Mouse (Mus musculus): ENCODE measurements around the gene Iqcn. TPM values are rescaled to one million over a fixed set of nuclear protein-coding genes. Genes with fewer than 3 reads are reported as not detected.

Iqcn gene
- total RNA-seq, 4 experiments from 2014 or later, result not detected

- DNase-seq (ENCODE audit: low spot score in 2 of 2), result peak; percentile 79 to 85
Measured at GRCm38 (mm10) chr8:70699834-70700554, 3.3 kb upstream of the Iqcn start.

DNA sequence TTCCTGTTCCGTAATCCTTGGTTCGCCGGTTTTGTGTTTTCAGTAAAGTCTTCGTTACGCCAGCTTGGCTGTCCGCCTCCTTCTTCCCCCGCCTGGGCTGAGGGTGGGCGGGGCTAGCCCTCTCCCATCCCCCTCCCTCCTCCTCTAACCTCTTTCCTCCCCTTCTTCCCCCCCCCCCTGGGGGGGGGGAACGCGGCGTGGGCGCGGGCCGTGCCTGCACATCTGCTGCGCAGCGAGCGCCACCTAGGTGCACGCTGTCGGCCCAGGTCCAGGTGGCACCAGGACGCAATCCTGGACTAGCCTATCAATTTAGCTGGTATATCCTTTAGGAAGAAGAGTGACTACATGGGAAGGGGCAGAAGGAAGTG lies 2.7 kb upstream of the Iqcn start:
- peak; percentile 88 to 90 for DNase-seq (ENCODE audit: low spot score in 2 of 2)

DNA sequence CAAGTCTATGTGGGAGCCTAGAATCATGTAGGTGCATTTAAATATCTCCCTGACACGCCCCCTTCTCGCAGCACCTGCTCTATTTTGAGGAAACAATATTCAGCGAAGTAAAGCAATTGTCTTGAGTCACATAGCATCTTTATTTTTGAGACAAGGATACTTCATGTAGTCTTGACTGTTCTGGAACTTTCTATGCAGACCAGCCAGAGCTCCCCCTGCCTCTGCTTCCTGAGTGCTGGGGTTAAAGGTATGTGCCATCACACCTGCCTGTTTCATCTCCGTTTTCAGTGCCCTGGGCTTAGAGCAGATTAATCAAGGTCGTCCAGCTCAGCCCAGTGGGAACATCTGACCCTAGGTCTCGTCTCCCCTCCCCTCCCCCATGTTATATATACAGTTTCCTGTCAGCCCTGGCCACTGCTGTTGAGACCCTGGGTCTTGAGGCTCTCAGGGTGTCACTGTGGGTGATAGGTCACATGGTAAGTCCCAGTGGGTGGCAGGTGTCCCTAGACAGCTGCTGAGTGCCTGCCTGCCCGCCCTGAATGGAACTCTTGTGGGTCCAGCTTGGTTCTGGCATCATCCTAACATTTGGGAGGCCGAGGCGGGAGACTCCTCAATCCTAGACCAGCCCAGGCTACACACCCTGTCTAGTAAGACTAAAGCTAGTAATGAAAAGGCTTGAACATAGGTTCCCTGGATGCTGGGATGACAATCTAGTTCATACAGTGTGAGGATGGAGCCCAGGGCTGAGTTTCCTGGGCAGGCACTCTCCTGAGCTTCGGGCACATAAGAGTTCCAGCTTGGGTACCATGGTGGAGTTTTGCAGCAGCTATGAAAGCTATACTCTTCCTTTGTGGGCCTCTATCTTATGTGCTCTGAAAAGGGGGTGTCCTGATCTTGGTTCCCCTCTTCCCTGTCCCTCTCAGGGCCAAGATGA lies 1.9 kb upstream of the Iqcn start:
- DNase-seq (ENCODE audit: low spot score in 2 of 2), result peak in 1 of 2 experiments; percentile 12

- peak in 1 of 2 experiments; percentile 9 for DNase-seq (ENCODE audit: low spot score in 2 of 2)
Measured at GRCm38 (mm10) chr8:70701982-70702841, 1.0 kb upstream of the Iqcn start.

DNA sequence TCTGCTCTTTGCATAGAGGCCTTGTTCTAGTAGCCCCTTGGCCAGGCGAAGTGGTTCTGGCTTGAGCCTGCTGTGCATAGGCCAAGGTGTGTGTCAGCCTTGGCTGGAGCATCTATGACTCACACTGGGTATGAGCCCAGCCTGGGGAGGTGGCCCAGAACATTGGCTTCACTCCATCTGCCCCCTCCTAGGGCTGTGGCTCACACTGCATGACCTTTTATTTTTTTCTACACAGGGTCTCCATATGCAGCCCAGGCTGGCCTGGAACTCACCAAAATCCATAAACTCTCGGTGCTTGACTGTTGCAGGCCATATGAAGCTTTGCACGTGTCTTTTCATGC lies 445 bp upstream of the Iqcn start:
- peak; percentile 79 to 83 for DNase-seq (ENCODE audit: low spot score in 2 of 2)

DNA sequence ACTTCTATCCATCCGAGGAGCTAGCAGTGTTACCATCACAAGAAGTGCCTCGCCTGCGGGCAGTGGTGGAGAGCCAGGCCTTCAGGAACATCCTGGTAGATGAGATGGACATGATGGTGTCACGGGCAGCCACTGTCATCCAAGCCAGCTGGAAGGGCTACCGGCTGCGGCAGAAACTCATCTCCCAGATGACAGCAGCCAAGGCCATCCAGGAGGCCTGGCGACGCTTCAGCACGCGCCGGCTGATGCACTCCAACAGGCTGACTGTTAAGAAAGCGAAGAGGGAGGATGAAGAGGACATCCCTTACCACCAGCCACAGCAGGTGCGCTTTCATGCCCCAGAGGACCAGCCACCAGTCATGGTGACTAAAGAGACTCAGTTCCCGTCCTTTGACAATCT lies 5.0 kb downstream of the Iqcn start:
- peak in 1 of 2 experiments; percentile 51 for DNase-seq (ENCODE audit: low spot score in 2 of 2)

- DNase-seq (ENCODE audit: low spot score in 2 of 2), result no peak
Measured at GRCm38 (mm10) chr8:70709794-70710193, 6.5 kb downstream of the Iqcn start.

DNA sequence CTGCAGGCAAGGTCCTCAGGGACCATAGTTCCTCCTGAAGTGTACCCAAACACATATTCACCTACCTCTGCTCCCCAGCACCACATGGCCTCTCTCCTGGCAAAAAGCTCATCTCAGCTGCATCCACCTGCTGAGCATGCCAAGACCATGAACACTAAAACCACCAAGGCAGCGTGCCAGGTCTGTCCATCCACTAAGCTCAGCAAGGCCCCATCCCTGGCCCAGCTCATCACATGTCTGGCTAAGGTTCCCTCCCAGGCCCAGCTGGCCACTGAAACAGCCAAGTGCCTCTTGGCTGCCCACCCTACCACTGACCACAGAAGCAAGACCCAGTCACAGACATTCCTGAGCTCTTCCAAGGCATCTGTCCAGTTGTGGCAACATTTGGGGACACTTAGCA lies 7.0 kb downstream of the Iqcn start:
- peak in 1 of 2 experiments; percentile 77 for DNase-seq (ENCODE audit: low spot score in 2 of 2)

DNA sequence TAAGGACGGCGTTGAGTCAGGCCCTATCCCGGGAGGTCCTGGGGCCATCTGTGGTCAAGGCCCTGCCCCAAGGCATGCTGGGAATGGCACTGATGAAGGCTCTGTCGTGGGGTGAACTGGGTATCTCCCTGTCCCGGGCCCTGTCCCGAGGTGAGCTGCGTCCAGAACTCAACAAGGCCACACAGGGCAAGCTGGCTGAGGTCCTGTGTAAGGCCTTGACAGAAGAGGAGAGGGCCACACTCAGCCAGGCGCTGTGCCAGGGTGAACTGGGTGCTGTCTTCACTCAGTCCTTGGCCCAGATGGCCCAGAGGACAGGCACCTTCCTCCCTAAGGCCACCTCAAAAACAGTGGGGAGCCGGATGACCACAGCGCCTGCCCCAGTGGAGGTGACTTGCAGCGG lies 7.8 kb downstream of the Iqcn start:
- DNase-seq (ENCODE audit: low spot score in 2 of 2), result no peak

DNA sequence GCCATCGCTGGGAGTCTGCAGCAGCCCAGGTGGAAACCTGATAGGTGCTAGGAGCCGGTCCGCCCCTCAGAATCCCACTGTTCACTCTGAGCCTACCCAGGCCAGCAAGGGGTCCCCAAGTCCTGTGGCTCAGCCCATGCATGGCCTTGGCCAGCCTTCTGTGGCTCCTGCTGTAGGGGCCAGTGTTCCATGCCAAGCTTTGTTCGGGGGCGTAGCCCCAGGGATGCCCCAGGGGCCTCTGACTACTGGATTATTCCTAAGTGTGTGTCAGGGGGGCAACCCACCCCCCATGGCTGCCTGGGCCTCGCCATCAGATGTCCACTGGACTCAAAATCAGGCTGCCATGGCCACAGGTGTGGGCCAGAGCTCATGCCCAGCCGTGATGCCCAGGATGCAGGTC lies 10.7 kb downstream of the Iqcn start:
- no peak for DNase-seq (ENCODE audit: low spot score in 2 of 2)

DNA sequence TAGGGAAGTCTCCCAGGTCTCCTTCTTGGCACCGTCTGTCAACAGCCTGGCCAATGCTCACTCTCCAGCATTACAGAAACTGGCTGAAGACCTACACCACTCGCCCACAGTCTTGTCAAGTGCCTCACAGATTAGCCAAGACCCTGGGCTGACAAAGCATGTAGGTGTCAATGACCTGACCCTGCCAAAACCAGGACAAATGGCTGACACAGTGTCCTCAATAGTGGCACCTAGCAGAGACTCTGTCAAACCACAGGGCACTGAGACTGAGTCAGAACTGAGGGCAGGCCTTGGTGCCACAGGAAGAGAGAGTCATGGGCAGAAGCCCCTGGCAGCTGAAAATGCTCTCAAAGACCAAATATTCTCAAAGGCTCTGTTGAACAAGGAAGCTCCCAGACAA lies 11.8 kb downstream of the Iqcn start:
- no peak for DNase-seq (ENCODE audit: low spot score in 2 of 2)

DNA sequence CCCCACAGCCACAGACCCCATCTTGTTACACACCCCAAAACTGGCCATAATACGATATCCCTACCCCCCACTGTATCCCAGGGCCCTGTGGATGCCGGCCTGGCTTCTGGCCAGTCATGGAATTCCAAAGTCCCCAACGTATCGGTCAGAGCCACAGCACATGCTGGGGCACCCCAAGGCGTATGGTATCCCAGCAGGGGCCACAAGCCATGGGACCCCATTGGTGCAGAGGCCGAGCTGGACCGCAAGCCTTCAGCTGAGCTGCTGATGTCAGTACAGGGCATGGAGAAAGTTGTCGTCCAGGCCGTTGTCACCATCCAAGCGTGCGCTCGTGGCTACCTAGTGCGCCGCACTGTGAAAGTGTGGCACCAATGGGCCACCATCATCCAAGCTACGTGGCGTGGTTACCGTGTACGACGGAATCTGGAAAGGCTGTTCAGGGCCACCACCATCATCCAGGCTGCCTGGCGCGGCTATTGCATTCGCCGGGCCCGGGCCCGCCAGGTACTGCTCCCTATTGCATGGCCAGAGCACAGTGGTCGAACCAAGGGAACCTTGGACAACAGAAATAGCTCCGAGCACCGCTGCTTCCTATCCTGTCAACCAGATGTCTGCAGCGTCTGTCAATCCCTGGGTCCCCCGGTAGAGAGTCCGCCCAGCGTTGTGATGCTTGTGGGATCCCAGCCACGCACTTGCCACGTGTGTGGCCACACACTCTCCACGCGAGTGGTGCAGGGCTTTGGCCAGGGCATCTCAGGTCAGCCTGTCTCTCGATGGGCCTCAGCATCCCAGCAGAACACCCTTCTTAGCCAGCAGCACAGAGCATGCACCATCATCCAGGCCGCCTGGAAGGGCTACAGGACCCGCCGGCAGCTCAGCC lies 13.5 kb downstream of the Iqcn start:
- no peak for DNase-seq (ENCODE audit: low spot score in 2 of 2)

- DNase-seq (ENCODE audit: low spot score in 2 of 2), result no peak
Measured at GRCm38 (mm10) chr8:70718297-70718696, 15.0 kb downstream of the Iqcn start, which contains the start of gene Gm3336. TSS of gene Gm3336 (plus strand) at chr8:70718543.

GRCm38 (mm10) chr8:70719796-70720270 lies 16.6 kb downstream of the Iqcn start:
- DNase-seq (ENCODE audit: low spot score in 2 of 2), result no peak

GRCm38 (mm10) chr8:70720739-70721138 lies 17.5 kb downstream of the Iqcn start:
- DNase-seq (ENCODE audit: low spot score in 2 of 2), result peak; percentile 72 to 73

DNA sequence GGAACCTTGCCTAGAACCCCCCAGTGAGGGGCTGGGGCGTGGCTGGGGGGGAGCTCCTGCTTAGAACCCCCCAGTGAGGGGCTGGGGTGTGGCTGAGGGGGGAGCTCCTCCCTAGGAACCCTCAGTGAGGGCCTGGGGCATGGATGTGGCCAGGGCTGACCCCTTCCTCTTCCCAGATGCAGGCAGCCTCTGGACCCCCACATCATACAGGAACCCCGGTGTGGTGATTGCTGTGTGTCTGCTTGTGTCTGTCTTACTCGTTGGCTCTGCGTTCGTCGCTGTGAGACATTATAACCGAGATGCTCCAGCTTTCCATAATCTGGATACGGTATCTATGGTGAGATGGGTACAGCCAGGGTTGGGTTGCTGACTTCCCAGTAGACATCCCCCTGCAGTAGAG lies 18.3 kb downstream of the Iqcn start:
- no peak for DNase-seq (ENCODE audit: low spot score in 2 of 2)

DNA sequence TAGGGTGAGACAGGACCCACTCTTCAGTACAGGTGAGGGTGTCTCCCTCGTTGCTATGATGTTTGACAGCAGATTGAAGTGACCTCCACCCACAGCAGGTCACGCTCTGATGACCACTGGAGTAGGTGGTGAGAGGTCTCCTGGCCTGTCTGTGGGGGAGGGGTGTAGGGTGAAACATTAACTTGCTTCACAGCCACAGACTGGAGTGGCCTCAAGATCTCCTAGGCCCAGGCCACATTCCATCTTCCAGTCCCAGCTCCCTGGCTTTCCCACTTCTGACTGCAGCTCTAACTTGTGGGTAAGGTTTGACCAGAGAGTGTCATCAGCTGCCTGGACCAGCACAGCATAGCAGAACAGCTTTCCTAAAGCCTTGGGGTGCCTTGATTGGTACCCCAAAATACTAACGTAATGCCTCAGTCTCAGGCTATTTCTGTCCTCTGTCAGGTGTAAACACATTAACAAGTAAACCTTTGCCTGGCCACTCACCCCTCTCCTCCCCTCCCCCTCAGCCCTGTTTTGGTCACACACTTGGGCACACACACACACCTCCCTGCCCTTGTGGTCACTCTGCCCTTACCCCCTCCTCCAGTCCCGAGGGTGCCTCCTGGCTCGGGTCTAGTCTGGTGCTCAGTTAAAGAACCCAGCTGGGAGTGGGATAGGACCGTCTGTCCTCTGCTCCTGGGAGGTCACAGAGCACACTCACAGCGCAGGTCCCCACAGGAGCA lies 20.4 kb downstream of the Iqcn start, which contains the start of gene Pde4c:
TSS of gene Pde4c (plus strand) at position 235 of the 725 bp plus-strand sequence.
- no peak for DNase-seq (ENCODE audit: low spot score in 2 of 2)

DNA sequence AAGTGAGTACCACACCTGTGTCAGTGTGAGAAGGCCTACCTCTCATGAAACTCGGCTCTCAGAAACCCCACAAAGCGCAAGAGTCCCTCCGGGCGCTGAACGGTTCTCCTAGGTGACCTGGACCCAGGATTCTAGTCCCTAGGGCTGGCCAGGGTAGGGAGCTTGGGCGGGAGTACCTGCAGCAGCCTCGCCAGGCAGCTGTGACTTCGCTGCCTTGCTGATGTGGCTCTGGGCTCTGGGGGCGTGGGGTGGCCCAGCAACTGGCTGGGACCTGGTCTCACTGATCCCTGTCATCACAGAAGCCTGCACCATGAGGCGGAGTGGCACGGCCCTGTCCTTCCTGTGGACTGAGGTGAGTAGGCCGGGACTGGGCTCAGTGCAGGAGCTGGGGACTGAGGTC lies 21.0 kb downstream of the Iqcn start:
- DNase-seq (ENCODE audit: low spot score in 2 of 2), result no peak

- DNase-seq (ENCODE audit: low spot score in 2 of 2), result no peak
Measured at GRCm38 (mm10) chr8:70725792-70726447, 22.7 kb downstream of the Iqcn start.
